Mouse (Mus musculus) v-Abl transformed pro-B cells (cell line): ENCODE results near the gene Lrrc10b.

Source experiments
- in situ Hi-C, 2 experiments: fragments of 400-800 bp; cut with MboI; formaldehyde crosslinking; loops; one replicate each; pipeline ENCODE4 v1.15.1; 2025; ENCODE audit not compliant: unreplicated experiment in 2 of 2

The Lrrc10b gene

DNA sequence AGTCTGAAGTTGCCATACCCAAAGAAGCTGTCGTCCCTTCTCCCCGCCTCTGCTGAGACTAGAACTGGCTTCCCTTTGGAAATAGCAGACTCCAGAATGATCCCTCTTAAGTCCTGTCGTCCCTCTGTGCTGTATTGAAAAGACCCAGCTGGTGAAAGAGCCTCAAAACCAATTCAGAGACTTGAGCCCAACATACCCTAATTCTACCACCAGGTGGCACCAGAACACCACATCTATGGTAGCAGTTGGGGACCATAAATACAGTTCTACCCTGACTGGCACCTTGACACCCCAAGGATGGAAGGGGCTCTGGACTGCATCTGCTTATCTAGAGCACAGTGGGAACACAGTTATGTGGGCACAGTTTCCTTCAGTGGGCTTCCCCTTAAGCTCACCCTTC lies 7.6 kb downstream of the Lrrc10b start:
- in situ Hi-C loops = loop anchor here (5.0 to 25.0 kb wide), 4 partner anchors 38 to 537 kb away; partner anchors contain the start of genes Ddb1 (in 1 of the 2) and Tkfc (in 1 of the 2)

DNA sequence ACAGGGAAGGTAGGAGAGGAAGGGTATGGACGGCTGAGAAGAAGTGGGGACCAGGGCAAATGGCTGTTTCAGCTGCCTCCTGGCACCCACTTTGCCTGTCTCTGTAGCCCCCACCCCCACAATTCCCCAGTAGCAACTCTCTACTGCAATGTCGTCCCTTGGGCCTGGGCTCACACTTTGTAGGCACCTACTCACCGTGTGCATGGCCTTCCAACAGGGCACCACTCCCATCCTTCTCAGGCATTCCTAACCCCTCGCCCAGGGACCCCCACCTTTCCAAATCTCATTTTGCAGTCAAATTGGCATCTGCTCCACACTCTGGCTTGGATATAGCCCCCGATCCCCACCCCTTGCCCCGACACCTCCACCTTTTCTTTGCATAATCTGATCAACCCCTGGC lies 8.1 kb downstream of the Lrrc10b start:
- in situ Hi-C loops = loop anchor here (10.0 kb wide), 2 partner anchors 156 to 176 kb away; partner anchors contain the start of genes Ddb1 (in 1 of the 2) and Tkfc (in 1 of the 2)

DNA sequence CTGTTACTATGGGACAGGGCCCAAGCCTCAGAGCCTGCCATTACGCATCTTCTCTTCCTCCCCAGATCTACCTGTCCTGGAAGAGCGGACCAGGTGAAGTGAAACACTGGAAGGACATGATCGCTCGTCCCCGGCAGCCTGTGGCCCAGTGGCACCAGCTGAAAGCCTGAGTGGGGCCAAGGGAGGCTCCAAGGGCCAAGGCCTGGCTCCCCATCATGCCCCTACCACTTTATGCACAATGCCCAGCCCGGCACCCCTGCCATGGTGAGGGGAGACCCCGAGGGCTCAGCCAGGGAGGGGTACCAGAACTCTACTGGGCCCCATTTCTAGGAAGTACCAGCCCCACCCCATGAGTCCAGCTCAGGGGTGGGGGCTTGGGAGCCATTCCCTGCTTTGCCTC lies 9.0 kb downstream of the Lrrc10b start:
- in situ Hi-C loops = loop anchor here (10.0 kb wide), 2 partner anchors 157 to 177 kb away; partner anchors contain the start of genes Ddb1 (in 1 of the 2) and Tkfc (in 1 of the 2)

DNA sequence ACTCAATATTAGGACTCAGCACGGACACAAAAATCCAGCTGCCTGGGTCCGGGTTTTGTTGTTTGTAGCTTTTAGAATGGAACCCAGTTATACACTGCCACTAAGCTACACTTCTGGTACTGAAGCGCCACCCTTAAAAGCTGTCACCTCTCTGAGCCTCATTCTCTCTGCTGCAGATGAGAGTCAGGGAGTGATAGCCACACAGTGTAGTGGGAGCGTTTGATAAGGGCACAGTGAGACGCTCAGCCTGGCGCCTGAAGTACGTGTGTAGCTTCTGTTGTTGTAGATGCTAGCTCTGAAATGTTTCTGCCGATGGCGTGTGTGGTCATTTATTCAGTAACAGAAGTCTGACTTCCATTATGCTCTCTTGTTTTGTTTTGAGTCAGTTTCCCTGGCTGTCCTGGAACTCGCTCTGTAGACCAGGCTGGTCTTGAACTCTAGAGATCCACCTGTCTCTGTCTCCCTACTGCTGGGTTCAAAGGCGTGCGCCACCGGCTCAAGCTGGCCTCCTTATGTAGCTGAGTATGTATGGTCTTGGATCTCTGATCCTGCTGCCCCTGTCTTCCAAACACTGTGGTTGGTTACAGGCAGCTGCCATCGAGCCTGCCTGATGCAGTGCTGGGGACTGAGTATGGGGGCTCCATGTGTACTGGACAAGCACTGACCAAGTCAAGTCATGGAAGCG lies 12.4 kb downstream of the Lrrc10b start:
- in situ Hi-C loops = loop anchor here (10.0 kb wide), 2 partner anchors 160 to 180 kb away; partner anchors contain the start of genes Ddb1 (in 1 of the 2) and Tkfc (in 1 of the 2)

DNA sequence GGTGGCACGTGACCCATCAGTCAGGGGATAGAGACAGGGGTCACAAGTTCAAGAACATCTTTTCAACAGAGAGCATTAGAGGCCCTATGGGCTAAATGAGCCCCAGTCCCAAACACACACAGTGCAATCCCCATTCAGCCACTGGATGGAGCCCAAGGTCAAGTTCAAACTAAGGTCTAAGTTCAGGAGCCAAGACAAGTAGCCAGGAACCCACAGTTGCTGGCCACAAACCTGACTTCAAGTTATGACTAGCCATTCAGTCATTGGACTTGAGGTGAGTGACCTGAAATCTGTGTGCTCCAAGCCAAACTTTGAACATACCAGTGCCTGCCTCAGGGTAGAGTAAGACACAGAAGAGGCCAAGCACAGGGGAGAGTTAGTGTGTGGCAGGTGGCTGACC lies 19.8 kb downstream of the Lrrc10b start:
- in situ Hi-C loops = loop anchor here (5.0 to 10.0 kb wide), 2 partner anchors 180 to 433 kb away; partner anchors contain the start of genes Best1 (in 1 of the 2) and Rab3il1 (in 1 of the 2)

DNA sequence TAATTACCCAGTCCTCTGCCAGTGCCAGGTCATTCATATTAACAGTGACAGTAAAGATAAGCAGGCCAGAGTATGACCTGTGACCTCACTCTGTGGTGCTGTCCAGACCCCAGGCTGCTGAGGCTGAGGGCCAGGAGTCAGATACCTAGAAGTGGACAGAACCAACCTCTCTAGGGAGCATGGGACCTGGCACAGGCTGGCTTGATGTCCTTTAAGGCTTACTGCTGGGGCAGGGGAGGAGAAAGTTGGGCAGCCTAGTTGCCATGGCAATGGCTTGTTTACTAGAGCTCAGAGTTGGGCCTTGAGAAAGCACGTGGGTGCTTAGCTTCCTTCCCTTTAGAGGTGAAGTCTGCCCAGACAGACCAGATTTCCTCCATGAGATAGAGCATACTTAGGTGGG lies 20.5 kb downstream of the Lrrc10b start:
- in situ Hi-C loops = loop anchor here (5.0 to 10.0 kb wide), 2 partner anchors 179 to 432 kb away; partner anchors contain the start of genes Best1 (in 1 of the 2) and Rab3il1 (in 1 of the 2)

GRCm38 (mm10) chr19:10435908-10436307 lies 21.4 kb downstream of the Lrrc10b start:
- in situ Hi-C loops = loop anchor here (5.0 to 10.0 kb wide), 2 partner anchors 179 to 431 kb away; partner anchors contain the start of genes Best1 (in 1 of the 2) and Rab3il1 (in 1 of the 2)

GRCm38 (mm10) chr19:10434927-10435326 lies 22.3 kb downstream of the Lrrc10b start:
- in situ Hi-C loops = loop anchor here (5.0 to 10.0 kb wide), 3 partner anchors 93 to 430 kb away; partner anchors contain the start of genes Best1 (in 1 of the 2) and Rab3il1 (in 1 of the 2)

- in situ Hi-C loops = loop anchor here (5.0 to 10.0 kb wide), 3 partner anchors 92 to 429 kb away; partner anchors contain the start of genes Best1 (in 1 of the 2) and Rab3il1 (in 1 of the 2)
Measured at GRCm38 (mm10) chr19:10433879-10434540, 23.3 kb downstream of the Lrrc10b start.

DNA sequence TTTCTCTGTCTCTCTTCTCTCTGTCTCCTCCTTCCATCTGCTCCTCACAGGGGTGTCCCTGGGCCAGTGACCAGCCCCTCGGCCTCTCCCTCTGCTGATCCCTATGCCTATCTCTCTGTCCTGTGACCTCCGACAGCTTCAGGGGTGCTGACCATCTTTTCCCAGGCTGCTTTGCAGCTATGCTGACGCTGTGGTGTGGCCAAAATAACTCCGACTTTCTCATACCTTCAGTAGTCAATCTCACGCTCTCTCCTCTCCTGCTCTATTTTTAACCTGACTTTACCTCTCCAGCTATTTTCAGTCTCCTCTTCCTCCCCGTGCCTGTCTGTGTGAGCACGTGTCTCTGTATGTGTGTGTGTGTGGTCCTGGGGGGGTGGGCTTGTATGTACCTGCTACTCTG lies 24.0 kb downstream of the Lrrc10b start:
- in situ Hi-C loops = loop anchor here (5.0 to 10.0 kb wide), 3 partner anchors 91 to 428 kb away; partner anchors contain the start of genes Best1 (in 1 of the 2) and Rab3il1 (in 1 of the 2)

DNA sequence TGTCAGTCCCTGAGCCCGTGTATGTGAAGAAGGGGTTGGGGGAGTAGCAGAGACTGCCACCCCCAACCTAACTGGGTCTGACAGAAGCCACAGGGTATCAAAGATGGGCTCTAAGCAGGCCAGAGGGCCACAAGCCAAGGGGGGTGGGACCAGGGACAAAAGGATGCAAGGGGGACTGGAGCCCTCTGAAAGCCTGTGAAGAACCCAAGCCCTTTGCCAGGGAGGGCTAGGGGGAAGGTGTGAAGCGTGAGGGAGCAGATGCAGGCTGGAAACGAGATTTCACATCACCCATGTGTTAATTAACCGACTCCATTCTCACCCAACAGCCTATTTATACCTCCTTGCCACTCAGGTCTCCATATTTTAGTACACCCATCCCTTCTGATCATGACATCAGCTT lies 25.4 kb downstream of the Lrrc10b start:
- in situ Hi-C loops = loop anchor here (5.0 to 10.0 kb wide), 3 partner anchors 90 to 427 kb away; partner anchors contain the start of genes Best1 (in 1 of the 2) and Rab3il1 (in 1 of the 2)

DNA sequence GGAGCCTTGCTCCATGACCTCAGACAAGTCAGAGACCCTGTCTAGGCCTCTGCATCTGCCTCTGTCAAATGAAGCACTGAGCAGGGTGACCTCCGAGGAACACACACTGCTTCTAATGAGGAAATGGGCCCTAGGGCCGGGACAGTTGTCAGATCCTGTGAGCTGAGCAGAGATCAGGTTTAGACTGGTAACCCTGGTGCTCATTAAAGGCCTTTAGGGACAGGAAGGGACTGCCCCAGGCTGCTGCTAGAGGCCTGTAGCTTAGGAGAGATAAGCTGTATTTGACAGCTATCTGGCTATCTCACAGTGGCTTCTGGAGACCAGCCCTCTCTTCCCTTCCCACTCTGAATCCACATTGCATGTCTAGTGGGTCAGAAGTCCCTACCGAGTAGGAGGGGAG lies 25.9 kb downstream of the Lrrc10b start:
- in situ Hi-C loops = loop anchor here (5.0 to 10.0 kb wide), 3 partner anchors 89 to 427 kb away; partner anchors contain the start of genes Best1 (in 1 of the 2) and Rab3il1 (in 1 of the 2)

- in situ Hi-C loops = no loop called here
Measured at GRCm38 (mm10) chr19:10429371-10429770, 27.9 kb downstream of the Lrrc10b start.

- in situ Hi-C loops = no loop called here
Measured at GRCm38 (mm10) chr19:10427431-10427830, 29.8 kb downstream of the Lrrc10b start.

GRCm38 (mm10) chr19:10426793-10427192 lies 30.5 kb downstream of the Lrrc10b start:
- in situ Hi-C loops = no loop called here

DNA sequence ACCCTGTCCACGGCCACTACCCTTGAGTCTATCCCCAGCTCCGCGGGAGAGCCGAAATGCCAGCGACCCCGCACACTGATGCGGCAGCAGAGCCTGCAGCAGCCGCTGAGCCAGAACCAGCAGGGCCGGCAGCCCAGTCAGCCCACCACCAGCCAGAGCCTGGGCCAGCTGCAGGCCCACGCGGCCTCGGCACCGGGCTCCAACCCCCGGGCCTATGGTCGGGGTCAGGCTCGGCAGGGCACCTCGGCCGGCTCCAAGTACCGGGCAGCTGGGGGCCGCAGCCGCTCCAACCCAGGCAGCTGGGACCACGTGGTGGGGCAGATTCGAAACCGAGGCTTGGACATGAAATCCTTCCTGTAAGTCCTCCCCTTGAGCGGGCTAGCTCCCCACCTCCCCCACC lies 31.0 kb downstream of the Lrrc10b start:
- in situ Hi-C loops = no loop called here

- in situ Hi-C loops = no loop called here
Measured at GRCm38 (mm10) chr19:10425484-10426270, 31.6 kb downstream of the Lrrc10b start.

GRCm38 (mm10) chr19:10424751-10425150 lies 32.5 kb downstream of the Lrrc10b start:
- in situ Hi-C loops = no loop called here

GRCm38 (mm10) chr19:10421986-10422976 lies 35.0 kb downstream of the Lrrc10b start:
- in situ Hi-C loops = no loop called here
